Mouse (Mus musculus): ENCODE results near the gene Hand1. TPM values are rescaled to one million over a fixed set of nuclear protein-coding genes. Genes with fewer than 3 reads are reported as not detected.

Hand1 gene
- polyA plus RNA-seq, 1 experiment = not detected

- H3K4me1 ChIP-seq (ENCODE audit: control insufficient read depth, insufficient read depth, low read length) = no peaks in the 10 kb centered on the region
- 96% methylated on average over 3 of the region's 3 CpGs for WGBS
- no peak overlapping the region for H3K27ac ChIP-seq (ENCODE audit: insufficient read depth, low read depth, low read length)
- no peak for TF ChIP-seq CTCF (IDR thresholded peaks at IDR 0.05; ENCODE audit: insufficient read depth, low read depth, low read length)
- no peak for TF ChIP-seq POLR2A (IDR thresholded peaks at IDR 0.05; ENCODE audit: insufficient read depth, low read depth, low read length)
- no peak overlapping the region for H3K4me3 ChIP-seq (ENCODE audit: insufficient read depth, low read depth, low read length)
Observed at GRCm38 (mm10) chr11:57813641-57814040, 19.0 kb downstream of the Hand1 start.

- TF ChIP-seq CTCF (IDR thresholded peaks at IDR 0.05; ENCODE audit: insufficient read depth, low read depth, low read length) (no peak), POLR2A (IDR thresholded peaks at IDR 0.05; ENCODE audit: insufficient read depth, low read depth, low read length) (no peak)
- WGBS = 99% methylated on average over 8 of the region's 8 CpGs
- Histone ChIP-seq H3K4me1 (ENCODE audit: control insufficient read depth, insufficient read depth, low read length) (no peaks in the 10 kb centered on the region), H3K27ac (ENCODE audit: insufficient read depth, low read depth, low read length) (no peak overlapping the region), H3K4me3 (ENCODE audit: insufficient read depth, low read depth, low read length) (no peak overlapping the region)
Observed at GRCm38 (mm10) chr11:57812212-57812611, 20.4 kb downstream of the Hand1 start.

GRCm38 (mm10) chr11:57811006-57811405 is 21.6 kb downstream of the Hand1 start:
- H3K4me1 ChIP-seq (ENCODE audit: control insufficient read depth, insufficient read depth, low read length) = no peaks in the 10 kb centered on the region
- 84% methylated on average over 7 of the region's 7 CpGs for WGBS
- H3K4me3 ChIP-seq (ENCODE audit: insufficient read depth, low read depth, low read length) = no peak overlapping the region
- TF ChIP-seq CTCF (IDR thresholded peaks at IDR 0.05; ENCODE audit: insufficient read depth, low read depth, low read length) = no peak
- TF ChIP-seq POLR2A (IDR thresholded peaks at IDR 0.05; ENCODE audit: insufficient read depth, low read depth, low read length) = no peak
- no peak overlapping the region for H3K27ac ChIP-seq (ENCODE audit: insufficient read depth, low read depth, low read length)

- 87% methylated on average over 8 of the region's 8 CpGs for WGBS
Observed at GRCm38 (mm10) chr11:57809732-57810098, 22.9 kb downstream of the Hand1 start.

GRCm38 (mm10) chr11:57809017-57809731 is 23.4 kb downstream of the Hand1 start:
- Histone ChIP-seq H3K27ac (ENCODE audit: insufficient read depth, low read depth, low read length) (no peak overlapping the region), H3K4me1 (ENCODE audit: control insufficient read depth, insufficient read depth, low read length) (no peaks in the 10 kb centered on the region), H3K4me3 (ENCODE audit: insufficient read depth, low read depth, low read length) (no peak overlapping the region)
- TF ChIP-seq POLR2A (IDR thresholded peaks at IDR 0.05; ENCODE audit: insufficient read depth, low read depth, low read length) (no peak), CTCF (IDR thresholded peaks at IDR 0.05; ENCODE audit: insufficient read depth, low read depth, low read length) (no peak)
- 91% methylated on average over 17 of the region's 17 CpGs for WGBS

More at GRCm38 (mm10) chr11:57809732-57810098, 22.9 kb downstream of the Hand1 start:
- Histone ChIP-seq H3K4me3 (ENCODE audit: insufficient read depth, low read depth, low read length) (no peak overlapping the region), H3K27ac (ENCODE audit: insufficient read depth, low read depth, low read length) (no peak overlapping the region), H3K4me1 (ENCODE audit: control insufficient read depth, insufficient read depth, low read length) (no peaks in the 10 kb centered on the region)
- TF ChIP-seq POLR2A (IDR thresholded peaks at IDR 0.05; ENCODE audit: insufficient read depth, low read depth, low read length) (no peak), CTCF (IDR thresholded peaks at IDR 0.05; ENCODE audit: insufficient read depth, low read depth, low read length) (no peak)

- no peak overlapping the region for H3K27ac ChIP-seq (ENCODE audit: insufficient read depth, low read depth, low read length)
- TF ChIP-seq POLR2A (IDR thresholded peaks at IDR 0.05; ENCODE audit: insufficient read depth, low read depth, low read length) (no peak), CTCF (IDR thresholded peaks at IDR 0.05; ENCODE audit: insufficient read depth, low read depth, low read length) (no peak)
- 42% methylated on average over 3 of the region's 3 CpGs for WGBS
- H3K4me3 ChIP-seq (ENCODE audit: insufficient read depth, low read depth, low read length) = no peak overlapping the region
- H3K4me1 ChIP-seq (ENCODE audit: control insufficient read depth, insufficient read depth, low read length) = peaks cover 12% of the 10 kb centered on the region
Observed at GRCm38 (mm10) chr11:57805047-57805446, 27.6 kb downstream of the Hand1 start.

GRCm38 (mm10) chr11:57802511-57802870 is 30.1 kb downstream of the Hand1 start:
- peak overlapping the region; percentile 78 for H3K4me3 ChIP-seq (ENCODE audit: insufficient read depth, low read depth, low read length)
- H3K27ac ChIP-seq (ENCODE audit: insufficient read depth, low read depth, low read length) = no peak overlapping the region
- H3K4me1 ChIP-seq (ENCODE audit: control insufficient read depth, insufficient read depth, low read length) = peaks cover 12% of the 10 kb centered on the region
- TF ChIP-seq CTCF (IDR thresholded peaks at IDR 0.05; ENCODE audit: insufficient read depth, low read depth, low read length) = no peak
- no peak for TF ChIP-seq POLR2A (IDR thresholded peaks at IDR 0.05; ENCODE audit: insufficient read depth, low read depth, low read length)
- WGBS = 1% methylated on average over 18 of the region's 18 CpGs

- peak overlapping the region; percentile 78 for H3K4me3 ChIP-seq (ENCODE audit: insufficient read depth, low read depth, low read length)
- peaks cover 12% of the 10 kb centered on the region for H3K4me1 ChIP-seq (ENCODE audit: control insufficient read depth, insufficient read depth, low read length)
- TF ChIP-seq CTCF (IDR thresholded peaks at IDR 0.05; ENCODE audit: insufficient read depth, low read depth, low read length) = no peak
- no peak for TF ChIP-seq POLR2A (IDR thresholded peaks at IDR 0.05; ENCODE audit: insufficient read depth, low read depth, low read length)
- WGBS = under 1% methylated on average over 82 of the region's 85 CpGs
- H3K27ac ChIP-seq (ENCODE audit: insufficient read depth, low read depth, low read length) = no peak overlapping the region
Observed at GRCm38 (mm10) chr11:57801766-57802510, 30.7 kb downstream of the Hand1 start.
